Mouse (Mus musculus): ENCODE results near the gene Gm128.

The Gm128 gene

GRCm38 (mm10) chr3:95200132-95200531 lies 41.3 kb downstream of the Gm128 start:
- in situ Hi-C loops (cut with MboI, MseI), result no loop called here

- in situ Hi-C loops (cut with MboI, MseI), result no loop called here
Measured at GRCm38 (mm10) chr3:95199101-95199500, 42.3 kb downstream of the Gm128 start.

GRCm38 (mm10) chr3:95195772-95196171 lies 45.6 kb downstream of the Gm128 start:
- in situ Hi-C loops (cut with MboI, MseI), result no loop called here

- in situ Hi-C loops (cut with MboI, MseI), result no loop called here
Measured at GRCm38 (mm10) chr3:95194721-95195135, 46.7 kb downstream of the Gm128 start.

Data from T-helper 17 cell (primary cell).